Mouse (Mus musculus): ENCODE results near the gene Eprs. TPM values are rescaled to one million over a fixed set of nuclear protein-coding genes. Genes with fewer than 3 reads are reported as not detected.

Eprs gene
- polyA plus RNA-seq, 1 experiment: 11.0 TPM

GRCm38 (mm10) chr1:185329851-185330250 lies 33.0 kb upstream of the Eprs start:
- Histone ChIP-seq H3K27ac (ENCODE audit: control insufficient read depth, insufficient read depth, low read length) (no peak overlapping the region), H3K36me3 (ENCODE audit: control insufficient read depth, insufficient read depth, low read length) (peaks cover 4% of the 10 kb centered on the region), H3K27me3 (ENCODE audit: control insufficient read depth, insufficient read depth, low read length) (no peaks in the 10 kb centered on the region), H3K4me3 (ENCODE audit: control insufficient read depth, insufficient read depth, low read length) (no peak overlapping the region), H3K4me1 (replicated peaks; ENCODE audit: control insufficient read depth, insufficient read depth, low read length) (0 out of 2 replicates have a peak, but pooled peaks cover 4% of the 10 kb centered on the region)
- 96% methylated on average over 8 of the region's 8 CpGs for WGBS
- DNase-seq: no peak
- TF ChIP-seq CTCF (IDR thresholded peaks at IDR 0.05; ENCODE audit: borderline replicate concordance, control insufficient read depth, extremely low read depth, insufficient read depth, low read length, poor library complexity) (no peak), POLR2A (IDR thresholded peaks at IDR 0.05; ENCODE audit: control insufficient read depth, extremely low read depth, insufficient read depth, low read length, poor library complexity) (no peak)

GRCm38 (mm10) chr1:185331364-185331763 lies 31.5 kb upstream of the Eprs start:
- TF ChIP-seq CTCF (IDR thresholded peaks at IDR 0.05; ENCODE audit: borderline replicate concordance, control insufficient read depth, extremely low read depth, insufficient read depth, low read length, poor library complexity) (no peak), POLR2A (IDR thresholded peaks at IDR 0.05; ENCODE audit: control insufficient read depth, extremely low read depth, insufficient read depth, low read length, poor library complexity) (no peak)
- DNase-seq: no peak
- Histone ChIP-seq H3K4me3 (ENCODE audit: control insufficient read depth, insufficient read depth, low read length) (no peak overlapping the region), H3K27me3 (ENCODE audit: control insufficient read depth, insufficient read depth, low read length) (no peaks in the 10 kb centered on the region), H3K36me3 (ENCODE audit: control insufficient read depth, insufficient read depth, low read length) (no peaks in the 10 kb centered on the region), H3K4me1 (replicated peaks; ENCODE audit: control insufficient read depth, insufficient read depth, low read length) (0 out of 2 replicates have a peak, but pooled peaks cover 4% of the 10 kb centered on the region), H3K27ac (ENCODE audit: control insufficient read depth, insufficient read depth, low read length) (no peak overlapping the region)
- 52% methylated on average over 5 of the region's 5 CpGs for WGBS

GRCm38 (mm10) chr1:185331983-185332430 lies 30.8 kb upstream of the Eprs start, which contains the start of gene Bpnt1:
Gene Bpnt1, plus strand, starts transcription at chr1:185332149.
- no peak for TF ChIP-seq CTCF (IDR thresholded peaks at IDR 0.05; ENCODE audit: borderline replicate concordance, control insufficient read depth, extremely low read depth, insufficient read depth, low read length, poor library complexity)
- no peak for TF ChIP-seq POLR2A (IDR thresholded peaks at IDR 0.05; ENCODE audit: control insufficient read depth, extremely low read depth, insufficient read depth, low read length, poor library complexity)
- H3K27me3 ChIP-seq (ENCODE audit: control insufficient read depth, insufficient read depth, low read length): no peaks in the 10 kb centered on the region
- DNase-seq: peak; percentile 77
- 0 out of 2 replicates have a peak, but pooled peaks cover 4% of the 10 kb centered on the region for H3K4me1 ChIP-seq (replicated peaks; ENCODE audit: control insufficient read depth, insufficient read depth, low read length)
- H3K27ac ChIP-seq (ENCODE audit: control insufficient read depth, insufficient read depth, low read length): peak within 1 kb of the TSS; percentile 67
- H3K36me3 ChIP-seq (ENCODE audit: control insufficient read depth, insufficient read depth, low read length): no peaks in the 10 kb centered on the region
- under 1% methylated on average over 32 of the region's 32 CpGs for WGBS
- H3K4me3 ChIP-seq (ENCODE audit: control insufficient read depth, insufficient read depth, low read length): peak within 1 kb of the TSS; percentile 51

- no peak overlapping the region for H3K27ac ChIP-seq (ENCODE audit: control insufficient read depth, insufficient read depth, low read length)
- no peaks in the 10 kb centered on the region for H3K27me3 ChIP-seq (ENCODE audit: control insufficient read depth, insufficient read depth, low read length)
- H3K4me3 ChIP-seq (ENCODE audit: control insufficient read depth, insufficient read depth, low read length): no peak overlapping the region
- no peaks in the 10 kb centered on the region for H3K36me3 ChIP-seq (ENCODE audit: control insufficient read depth, insufficient read depth, low read length)
- WGBS: 91% methylated on average over 5 of the region's 5 CpGs
- 0 out of 2 replicates have a peak, but pooled peaks cover 4% of the 10 kb centered on the region for H3K4me1 ChIP-seq (replicated peaks; ENCODE audit: control insufficient read depth, insufficient read depth, low read length)
- no peak for TF ChIP-seq CTCF (IDR thresholded peaks at IDR 0.05; ENCODE audit: borderline replicate concordance, control insufficient read depth, extremely low read depth, insufficient read depth, low read length, poor library complexity)
- no peak for TF ChIP-seq POLR2A (IDR thresholded peaks at IDR 0.05; ENCODE audit: control insufficient read depth, extremely low read depth, insufficient read depth, low read length, poor library complexity)
- no peak for DNase-seq
Measured at GRCm38 (mm10) chr1:185333651-185334050, 29.2 kb upstream of the Eprs start.

GRCm38 (mm10) chr1:185334136-185334535 lies 28.7 kb upstream of the Eprs start:
- TF ChIP-seq POLR2A (IDR thresholded peaks at IDR 0.05; ENCODE audit: control insufficient read depth, extremely low read depth, insufficient read depth, low read length, poor library complexity): no peak
- Histone ChIP-seq H3K36me3 (ENCODE audit: control insufficient read depth, insufficient read depth, low read length) (no peaks in the 10 kb centered on the region), H3K4me3 (ENCODE audit: control insufficient read depth, insufficient read depth, low read length) (no peak overlapping the region), H3K27ac (ENCODE audit: control insufficient read depth, insufficient read depth, low read length) (no peak overlapping the region), H3K27me3 (ENCODE audit: control insufficient read depth, insufficient read depth, low read length) (no peaks in the 10 kb centered on the region), H3K4me1 (replicated peaks; ENCODE audit: control insufficient read depth, insufficient read depth, low read length) (0 out of 2 replicates have a peak, but pooled peaks cover 4% of the 10 kb centered on the region)
- 94% methylated on average over 4 of the region's 4 CpGs for WGBS
- no peak for DNase-seq

- no peak for TF ChIP-seq POLR2A (IDR thresholded peaks at IDR 0.05; ENCODE audit: control insufficient read depth, extremely low read depth, insufficient read depth, low read length, poor library complexity)
- TF ChIP-seq CTCF (IDR thresholded peaks at IDR 0.05; ENCODE audit: borderline replicate concordance, control insufficient read depth, extremely low read depth, insufficient read depth, low read length, poor library complexity): no peak
- Histone ChIP-seq H3K36me3 (ENCODE audit: control insufficient read depth, insufficient read depth, low read length) (no peaks in the 10 kb centered on the region), H3K27ac (ENCODE audit: control insufficient read depth, insufficient read depth, low read length) (no peak overlapping the region), H3K27me3 (ENCODE audit: control insufficient read depth, insufficient read depth, low read length) (no peaks in the 10 kb centered on the region), H3K4me1 (replicated peaks; ENCODE audit: control insufficient read depth, insufficient read depth, low read length) (0 out of 2 replicates have a peak, but pooled peaks cover 2% of the 10 kb centered on the region), H3K4me3 (ENCODE audit: control insufficient read depth, insufficient read depth, low read length) (no peak overlapping the region)
- 90% methylated on average over 6 of the region's 6 CpGs for WGBS
- no peak for DNase-seq
Measured at GRCm38 (mm10) chr1:185335231-185335765, 27.5 kb upstream of the Eprs start.

Measured in thymus, adult 2 months (tissue).